Mouse (Mus musculus): ENCODE data around the gene Hoxb4. TPM values are rescaled to one million over a fixed set of nuclear protein-coding genes. Genes with fewer than 3 reads are reported as not detected.

Gene Hoxb4
- polyA plus RNA-seq, 1 experiment from 2014 or later: not detected

DNA sequence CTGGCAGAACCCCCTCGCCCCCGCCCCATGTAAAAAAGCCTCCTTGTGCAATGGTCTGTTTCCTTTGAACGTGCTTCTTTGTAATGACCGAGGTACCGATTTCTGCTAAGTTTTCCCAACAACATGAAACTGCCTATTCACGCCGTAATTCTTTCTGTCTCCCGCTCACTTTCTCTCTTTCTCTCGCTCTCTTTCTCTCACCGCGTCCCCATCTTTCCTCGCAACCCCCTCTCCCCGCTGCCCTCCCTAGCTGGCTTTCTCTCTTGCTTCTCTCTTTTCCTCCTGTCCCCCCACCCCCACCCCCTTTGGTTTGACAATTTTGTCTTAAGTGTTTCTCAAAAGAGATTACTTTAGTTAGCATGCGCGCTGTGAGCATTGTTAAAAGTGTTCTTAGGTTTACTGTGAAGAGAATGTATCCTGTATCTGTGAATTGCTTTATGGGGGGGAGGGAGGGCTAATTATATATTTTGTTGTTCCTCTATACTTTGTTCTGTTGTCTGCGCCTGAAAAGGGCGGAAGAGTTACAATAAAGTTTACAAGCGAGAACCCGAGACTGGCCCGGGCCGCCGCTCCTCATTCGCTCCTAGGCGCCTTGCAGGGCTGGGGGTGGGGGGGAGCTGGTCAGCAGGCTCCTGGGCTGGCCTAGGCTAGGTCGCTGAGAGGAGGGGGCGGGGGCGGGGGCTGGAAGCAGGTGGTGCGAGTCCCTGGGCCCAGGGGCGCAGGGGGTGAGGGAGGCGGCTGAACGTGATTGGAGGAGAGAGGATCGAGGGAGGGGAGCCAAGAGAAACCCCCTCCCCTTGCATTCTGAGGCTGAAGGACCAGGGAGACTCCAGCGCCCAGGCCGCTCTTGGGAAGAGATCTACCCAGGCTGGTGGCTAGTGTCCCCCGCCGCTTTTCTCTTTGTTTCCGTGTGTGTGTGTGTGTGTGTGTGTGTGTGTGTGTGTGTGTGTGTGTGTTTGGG is 33.0 kb upstream of the Hoxb4 start:
- Histone ChIP-seq H3K9ac (replicated peaks; ENCODE audit: low read depth, low read length) (no peak overlapping the region), H3K27me3 (replicated peaks; ENCODE audit: control insufficient read depth, insufficient read depth, low read length) (peaks cover 82% of the 10 kb centered on the region), H3K4me3 (replicated peaks; ENCODE audit: low read length) (no peak overlapping the region), H3K27ac (ENCODE audit: low read length) (no peak overlapping the region), H3K4me2 (ENCODE audit: low read length) (no peak overlapping the region), H3K9me3 (ENCODE audit: control insufficient read depth, low read length) (no peaks in the 10 kb centered on the region), H3K4me1 (replicated peaks; ENCODE audit: control insufficient read depth, insufficient read depth, low read length) (peaks cover 4% of the 10 kb centered on the region; the same call in 1 of the 2 replicates), H3K36me3 (ENCODE audit: control insufficient read depth, insufficient read depth) (no peaks in the 10 kb centered on the region)
- WGBS: under 1% methylated on average over 32 of the region's 37 CpGs
- no peak for ATAC-seq

DNA sequence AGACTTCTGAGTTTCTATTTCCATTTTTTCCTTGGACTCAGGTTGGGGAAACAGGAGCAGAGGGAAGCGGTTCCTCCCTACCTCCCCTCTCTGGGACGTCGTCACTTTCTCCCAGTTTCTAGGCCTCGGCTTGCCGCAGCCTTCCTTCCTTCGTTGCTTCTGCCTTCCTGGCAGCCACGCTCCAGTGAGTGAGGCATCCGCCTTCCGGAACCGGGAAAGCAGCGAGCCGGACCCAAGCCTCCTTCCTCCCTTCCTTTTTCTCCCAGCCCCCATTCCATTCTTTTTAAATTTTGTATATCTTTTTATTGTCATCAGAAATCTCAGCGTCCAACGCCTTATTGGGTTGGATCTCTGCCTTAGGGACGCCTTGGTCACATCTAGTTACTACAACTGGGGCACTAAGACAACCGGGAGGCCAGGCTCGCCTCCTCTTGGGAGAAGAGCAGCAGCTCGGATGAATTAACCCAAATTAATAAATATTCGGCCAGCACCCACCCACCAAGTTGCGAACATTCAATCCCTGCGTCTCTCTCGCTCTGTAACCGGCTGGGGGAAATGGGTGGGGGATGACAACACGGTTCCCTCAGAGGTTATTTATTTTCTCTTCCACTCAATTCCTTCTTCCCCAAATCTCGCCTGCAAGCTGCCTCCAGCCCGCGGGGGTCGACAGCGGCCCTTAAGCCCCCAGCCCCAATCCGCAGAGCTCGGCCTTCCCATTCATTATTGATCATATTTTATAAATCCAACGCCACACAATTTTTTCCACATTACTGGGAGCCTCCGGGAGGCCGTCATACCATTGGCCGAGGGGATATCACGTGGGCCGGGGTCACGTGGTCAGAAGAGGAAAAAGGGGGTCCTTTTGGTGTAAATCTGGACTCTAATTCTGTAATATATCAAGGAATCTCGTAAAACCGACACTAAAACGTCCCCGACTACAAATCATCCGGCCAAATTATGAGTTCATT is 32.0 kb upstream of the Hoxb4 start, which contains the start of gene Hoxb7:
Gene Hoxb7, plus strand, starts transcription at position 853 of the 968 bp plus-strand sequence.
- WGBS: 2% methylated on average over 42 of the region's 43 CpGs
- H3K27ac ChIP-seq (ENCODE audit: low read length): no peak within 1 kb of the TSS
- H3K27me3 ChIP-seq (replicated peaks; ENCODE audit: control insufficient read depth, insufficient read depth, low read length): peaks cover 86% of the 10 kb centered on the region
- H3K36me3 ChIP-seq (ENCODE audit: control insufficient read depth, insufficient read depth): no peaks in the 10 kb centered on the region
- H3K9me3 ChIP-seq (ENCODE audit: control insufficient read depth, low read length): no peaks in the 10 kb centered on the region
- no peak for ATAC-seq
- no peak within 1 kb of the TSS for H3K4me3 ChIP-seq (replicated peaks; ENCODE audit: low read length)
- H3K4me1 ChIP-seq (replicated peaks; ENCODE audit: control insufficient read depth, insufficient read depth, low read length): peaks cover 4% of the 10 kb centered on the region; the same call in 1 of the 2 replicates
- H3K4me2 ChIP-seq (ENCODE audit: low read length): peak within 1 kb of the TSS; percentile 2; the same call in 1 of the 2 replicates
- no peak within 1 kb of the TSS for H3K9ac ChIP-seq (replicated peaks; ENCODE audit: low read depth, low read length)

GRCm38 (mm10) chr11:96286739-96287385 is 31.2 kb upstream of the Hoxb4 start:
- ATAC-seq: no peak
- Histone ChIP-seq H3K4me3 (replicated peaks; ENCODE audit: low read length) (no peak overlapping the region), H3K4me1 (replicated peaks; ENCODE audit: control insufficient read depth, insufficient read depth, low read length) (peaks cover 4% of the 10 kb centered on the region; the same call in 1 of the 2 replicates), H3K36me3 (ENCODE audit: control insufficient read depth, insufficient read depth) (no peaks in the 10 kb centered on the region), H3K9ac (replicated peaks; ENCODE audit: low read depth, low read length) (no peak overlapping the region), H3K27me3 (replicated peaks; ENCODE audit: control insufficient read depth, insufficient read depth, low read length) (peaks cover 86% of the 10 kb centered on the region), H3K9me3 (ENCODE audit: control insufficient read depth, low read length) (no peaks in the 10 kb centered on the region), H3K27ac (ENCODE audit: low read length) (no peak overlapping the region), H3K4me2 (ENCODE audit: low read length) (peak overlapping the region; percentile 2; the same call in 1 of the 2 replicates)
- WGBS: under 1% methylated on average over 55 of the region's 55 CpGs

GRCm38 (mm10) chr11:96287411-96287810 is 30.7 kb upstream of the Hoxb4 start:
- no peak overlapping the region for H3K4me3 ChIP-seq (replicated peaks; ENCODE audit: low read length)
- ATAC-seq: no peak
- no peaks in the 10 kb centered on the region for H3K36me3 ChIP-seq (ENCODE audit: control insufficient read depth, insufficient read depth)
- H3K27ac ChIP-seq (ENCODE audit: low read length): no peak overlapping the region
- peaks cover 4% of the 10 kb centered on the region; the same call in 1 of the 2 replicates for H3K4me1 ChIP-seq (replicated peaks; ENCODE audit: control insufficient read depth, insufficient read depth, low read length)
- H3K9ac ChIP-seq (replicated peaks; ENCODE audit: low read depth, low read length): no peak overlapping the region
- 1% methylated on average over 9 of the region's 9 CpGs for WGBS
- H3K4me2 ChIP-seq (ENCODE audit: low read length): no peak overlapping the region
- peaks cover 86% of the 10 kb centered on the region for H3K27me3 ChIP-seq (replicated peaks; ENCODE audit: control insufficient read depth, insufficient read depth, low read length)
- H3K9me3 ChIP-seq (ENCODE audit: control insufficient read depth, low read length): no peaks in the 10 kb centered on the region

- Histone ChIP-seq H3K4me2 (ENCODE audit: low read length) (no peak overlapping the region), H3K27ac (ENCODE audit: low read length) (no peak overlapping the region), H3K4me3 (replicated peaks; ENCODE audit: low read length) (no peak overlapping the region), H3K27me3 (replicated peaks; ENCODE audit: control insufficient read depth, insufficient read depth, low read length) (peaks cover 90% of the 10 kb centered on the region), H3K4me1 (replicated peaks; ENCODE audit: control insufficient read depth, insufficient read depth, low read length) (peaks cover 4% of the 10 kb centered on the region; the same call in 1 of the 2 replicates), H3K9ac (replicated peaks; ENCODE audit: low read depth, low read length) (no peak overlapping the region), H3K9me3 (ENCODE audit: control insufficient read depth, low read length) (no peaks in the 10 kb centered on the region; the same call in 1 of the 2 replicates), H3K36me3 (ENCODE audit: control insufficient read depth, insufficient read depth) (no peaks in the 10 kb centered on the region)
- 7% methylated on average over 1 of the region's 1 CpGs for WGBS
- no peak for ATAC-seq
Observed at GRCm38 (mm10) chr11:96288455-96289221, 29.4 kb upstream of the Hoxb4 start.

GRCm38 (mm10) chr11:96289293-96289692 is 28.8 kb upstream of the Hoxb4 start:
- Histone ChIP-seq H3K9ac (replicated peaks; ENCODE audit: low read depth, low read length) (no peak overlapping the region), H3K4me1 (replicated peaks; ENCODE audit: control insufficient read depth, insufficient read depth, low read length) (no peaks in the 10 kb centered on the region; the same call in 1 of the 2 replicates), H3K4me2 (ENCODE audit: low read length) (no peak overlapping the region), H3K36me3 (ENCODE audit: control insufficient read depth, insufficient read depth) (no peaks in the 10 kb centered on the region), H3K27ac (ENCODE audit: low read length) (no peak overlapping the region), H3K4me3 (replicated peaks; ENCODE audit: low read length) (no peak overlapping the region), H3K9me3 (ENCODE audit: control insufficient read depth, low read length) (no peaks in the 10 kb centered on the region; the same call in 1 of the 2 replicates), H3K27me3 (replicated peaks; ENCODE audit: control insufficient read depth, insufficient read depth, low read length) (peaks cover 90% of the 10 kb centered on the region)
- no peak for ATAC-seq
- WGBS: under 1% methylated on average over 21 of the region's 21 CpGs

GRCm38 (mm10) chr11:96289837-96290236 is 28.2 kb upstream of the Hoxb4 start:
- Histone ChIP-seq H3K4me1 (replicated peaks; ENCODE audit: control insufficient read depth, insufficient read depth, low read length) (no peaks in the 10 kb centered on the region; the same call in 1 of the 2 replicates), H3K4me3 (replicated peaks; ENCODE audit: low read length) (no peak overlapping the region), H3K36me3 (ENCODE audit: control insufficient read depth, insufficient read depth) (no peaks in the 10 kb centered on the region), H3K27me3 (replicated peaks; ENCODE audit: control insufficient read depth, insufficient read depth, low read length) (peaks cover 90% of the 10 kb centered on the region), H3K9me3 (ENCODE audit: control insufficient read depth, low read length) (no peaks in the 10 kb centered on the region; the same call in 1 of the 2 replicates), H3K4me2 (ENCODE audit: low read length) (no peak overlapping the region), H3K27ac (ENCODE audit: low read length) (no peak overlapping the region), H3K9ac (replicated peaks; ENCODE audit: low read depth, low read length) (no peak overlapping the region)
- 6% methylated on average over 6 of the region's 6 CpGs for WGBS
- ATAC-seq: no peak

DNA sequence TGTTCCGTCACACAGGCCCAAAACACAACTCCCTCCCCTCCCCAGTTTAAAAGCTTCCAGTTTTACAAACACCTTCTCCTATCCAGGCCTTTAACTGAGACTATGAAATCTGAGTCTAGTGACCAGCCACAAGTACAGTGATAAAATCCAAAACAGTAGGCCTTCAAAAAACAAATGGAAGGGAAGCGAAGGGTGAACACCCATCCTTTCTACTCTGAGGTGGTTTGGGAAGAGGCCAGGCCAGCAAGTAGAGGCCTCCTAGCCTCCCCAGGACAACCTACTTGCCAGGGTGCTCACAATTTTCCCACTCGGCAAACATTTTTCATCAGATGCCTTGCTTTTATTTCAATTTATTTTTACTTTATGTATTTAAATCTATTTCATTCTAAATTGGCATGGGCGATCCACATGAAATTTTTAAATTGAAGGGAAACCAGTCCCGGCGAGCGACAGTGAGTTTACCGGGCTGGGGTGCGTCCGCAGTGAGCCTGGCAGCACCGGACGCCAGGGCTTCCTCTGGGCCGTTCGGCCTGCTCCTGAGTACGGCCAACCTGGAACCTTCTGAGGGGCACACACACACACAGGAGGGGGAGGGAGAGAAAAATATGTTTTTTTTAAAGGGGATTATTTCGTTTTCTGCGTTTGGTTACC is 27.2 kb upstream of the Hoxb4 start:
- Histone ChIP-seq H3K9me3 (ENCODE audit: control insufficient read depth, low read length) (no peaks in the 10 kb centered on the region; the same call in 1 of the 2 replicates), H3K4me2 (ENCODE audit: low read length) (no peak overlapping the region), H3K36me3 (ENCODE audit: control insufficient read depth, insufficient read depth) (no peaks in the 10 kb centered on the region), H3K4me3 (replicated peaks; ENCODE audit: low read length) (no peak overlapping the region), H3K4me1 (replicated peaks; ENCODE audit: control insufficient read depth, insufficient read depth, low read length) (no peaks in the 10 kb centered on the region), H3K27ac (ENCODE audit: low read length) (no peak overlapping the region), H3K9ac (replicated peaks; ENCODE audit: low read depth, low read length) (no peak overlapping the region), H3K27me3 (replicated peaks; ENCODE audit: control insufficient read depth, insufficient read depth, low read length) (peaks cover 93% of the 10 kb centered on the region)
- ATAC-seq: no peak
- WGBS: 3% methylated on average over 17 of the region's 17 CpGs

Data from forebrain, embryonic 16.5 days (tissue).